Mouse (Mus musculus) T-helper 2 cell (primary cell): ENCODE measurements around the gene Rgs11.

Experiments
- in situ Hi-C: fragments of 300-600 bp; cut with MboI, MseI; formaldehyde crosslinking; loops from one replicate; pipeline ENCODE4 v1.15.1; 2025; ENCODE audit warnings: high pct_unique_total_duplicates

Gene Rgs11

GRCm38 (mm10) chr17:26231156-26231555, 28.4 kb downstream of the Rgs11 start:
- in situ Hi-C loops, result no loop called here

GRCm38 (mm10) chr17:26232863-26233262, 30.1 kb downstream of the Rgs11 start:
- in situ Hi-C loops, result no loop called here

GRCm38 (mm10) chr17:26234386-26234785, 31.6 kb downstream of the Rgs11 start:
- in situ Hi-C loops, result no loop called here

GRCm38 (mm10) chr17:26235077-26235815, 32.5 kb downstream of the Rgs11 start:
- in situ Hi-C loops, result loop anchor here (5.0 kb wide), 1 partner anchor 113 kb away; the partner anchor contains the start of gene Mrpl28

- in situ Hi-C loops, result loop anchor here (5.0 kb wide), 1 partner anchor 115 kb away; the partner anchor contains the start of gene Mrpl28
Observed at GRCm38 (mm10) chr17:26237667-26238066, 34.9 kb downstream of the Rgs11 start.

- in situ Hi-C loops, result loop anchor here (5.0 kb wide), 1 partner anchor 117 kb away; the partner anchor contains the start of gene Mrpl28
Observed at GRCm38 (mm10) chr17:26239551-26239950, 36.8 kb downstream of the Rgs11 start.

- in situ Hi-C loops, result no loop called here
Observed at GRCm38 (mm10) chr17:26240120-26240790, 37.5 kb downstream of the Rgs11 start.

GRCm38 (mm10) chr17:26240990-26241389, 38.2 kb downstream of the Rgs11 start:
- in situ Hi-C loops, result no loop called here

GRCm38 (mm10) chr17:26243471-26244100, 40.8 kb downstream of the Rgs11 start:
- in situ Hi-C loops, result no loop called here

GRCm38 (mm10) chr17:26244101-26244841, 41.5 kb downstream of the Rgs11 start, which contains the start of gene Fam234a:
Fam234a (minus strand) TSS chr17:26244242.
- in situ Hi-C loops, result no loop called here

GRCm38 (mm10) chr17:26251886-26252538, 49.3 kb downstream of the Rgs11 start:
- in situ Hi-C loops, result no loop called here

GRCm38 (mm10) chr17:26252539-26253251, 49.9 kb downstream of the Rgs11 start, which contains the start of gene Luc7l:
Luc7l (plus strand) TSS chr17:26252896.
- in situ Hi-C loops, result no loop called here

GRCm38 (mm10) chr17:26253399-26253798, 50.6 kb downstream of the Rgs11 start:
- in situ Hi-C loops, result no loop called here

- in situ Hi-C loops, result no loop called here
Observed at GRCm38 (mm10) chr17:26255313-26255712, 52.6 kb downstream of the Rgs11 start.
